Mouse (Mus musculus) cerebellum, postnatal 10 days (tissue): ENCODE measurements around the gene Nop16.

Source experiments
- DNase-seq, 2 experiments: peaks; one replicate each; pipeline ENCODE4 v3.0.0; 2021; ENCODE audit warnings: mixed read lengths in 2 of 2

Nop16 gene

DNA sequence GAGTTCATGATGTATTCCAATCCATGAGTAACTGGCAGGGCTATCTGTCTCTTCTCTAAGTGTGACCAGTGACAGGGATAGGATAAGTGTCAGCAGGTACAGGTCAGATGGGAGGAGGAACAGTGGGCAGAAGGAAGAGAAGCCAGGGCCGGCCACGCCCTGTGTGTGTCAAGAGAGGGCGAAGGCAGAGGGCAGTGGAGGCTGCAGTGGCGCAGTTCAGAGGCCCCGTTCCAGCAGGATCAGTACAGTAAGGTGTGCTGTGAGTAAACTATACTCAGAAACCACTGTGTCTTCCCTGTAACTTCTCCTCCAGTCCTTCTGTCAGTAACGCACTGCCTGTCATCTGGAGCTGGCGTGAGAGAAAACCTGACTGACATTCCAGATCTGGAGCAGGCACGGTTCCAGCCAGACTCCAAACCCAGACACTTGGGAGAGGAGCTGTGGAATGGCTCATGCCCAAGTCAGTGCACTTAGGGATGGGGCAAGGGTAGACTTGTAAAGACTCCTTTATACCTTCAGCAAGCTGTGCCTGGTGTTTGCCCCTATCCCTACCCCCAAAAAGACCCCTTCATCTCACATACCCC is 6.3 kb upstream of the Nop16 start:
- no peak for DNase-seq

DNA sequence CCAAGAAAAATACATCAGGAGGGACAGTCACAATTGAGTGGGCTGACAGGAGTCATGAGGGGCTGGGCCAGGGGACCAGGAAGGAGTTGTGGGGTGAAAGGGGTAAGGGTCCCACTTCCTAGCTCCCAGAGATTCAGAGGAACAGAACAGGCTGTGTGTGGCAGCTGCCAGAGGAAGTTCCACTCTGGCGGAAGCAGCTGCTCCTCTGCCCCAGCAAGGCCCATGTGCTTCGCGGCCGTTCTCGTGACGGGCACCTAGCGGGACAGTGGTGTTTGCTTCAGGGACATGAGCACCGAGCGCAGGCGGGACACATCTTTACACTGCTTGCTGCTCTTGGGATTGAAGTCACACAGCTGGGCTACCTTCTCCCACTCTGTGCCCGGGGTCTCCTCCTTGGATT is 3.7 kb upstream of the Nop16 start:
- DNase-seq: no peak

GRCm38 (mm10) chr13:54591776-54592356 is 2.0 kb upstream of the Nop16 start:
- no peak for DNase-seq

- DNase-seq: no peak
These were observed 385 bp downstream of the Nop16 start for GRCm38 (mm10) chr13:54589414-54589995.

DNA sequence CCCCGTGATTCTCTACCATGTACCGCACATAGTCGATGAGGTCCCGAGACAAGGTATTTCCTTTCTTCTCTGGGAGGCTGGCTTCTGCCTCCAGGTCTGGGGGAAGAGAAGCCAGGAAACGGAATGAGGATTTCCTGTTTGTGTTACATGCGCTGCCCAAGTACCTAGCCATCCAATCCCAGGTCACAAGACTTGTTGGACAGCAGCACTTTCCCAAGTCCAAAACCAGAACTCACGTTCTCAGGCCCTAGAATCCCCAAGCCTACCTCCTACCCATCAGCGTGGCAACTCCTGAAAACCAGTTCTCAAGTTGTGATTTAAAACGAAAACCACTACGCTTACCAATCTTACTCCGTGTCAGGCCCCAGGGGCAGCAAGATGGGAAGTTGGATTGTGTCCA is 4.1 kb downstream of the Nop16 start:
- no peak for DNase-seq

DNA sequence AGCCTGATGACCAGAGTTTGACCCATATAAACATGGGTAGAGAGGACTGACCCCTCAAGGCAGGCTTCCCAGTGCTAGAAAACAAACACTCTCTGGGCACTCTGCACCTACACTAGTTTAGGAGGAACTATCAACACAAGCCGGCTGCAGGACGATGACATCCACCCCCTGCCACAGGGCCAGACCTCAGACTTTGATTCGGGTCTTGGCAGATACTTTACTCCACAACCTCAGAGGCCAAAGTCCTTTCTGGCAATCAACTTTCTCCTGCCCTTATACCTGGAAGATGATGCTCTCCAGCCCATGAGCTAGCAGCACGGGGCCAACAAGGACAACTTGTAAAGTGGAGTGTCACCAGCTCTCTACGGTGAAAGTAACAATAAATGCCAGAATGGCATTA is 7.0 kb downstream of the Nop16 start:
- DNase-seq: no peak

DNA sequence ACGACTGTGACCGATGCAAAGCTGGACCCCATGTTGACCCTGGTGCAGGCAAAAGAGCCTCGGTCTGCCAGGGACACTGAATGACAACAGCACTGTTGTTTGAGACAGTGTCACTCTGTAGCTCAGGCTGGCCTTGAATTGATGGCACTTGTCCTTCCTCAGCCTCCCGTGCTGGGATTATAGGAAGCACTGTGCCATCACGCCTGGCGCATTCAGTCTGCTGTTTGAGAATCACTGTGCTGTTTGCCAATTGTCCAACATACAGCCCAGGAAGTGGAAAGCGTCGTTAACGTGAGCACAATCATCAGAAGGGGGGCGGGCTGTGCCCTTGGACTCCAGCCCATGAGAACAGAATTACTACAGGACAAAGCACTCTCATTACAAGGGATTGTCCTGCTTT is 7.8 kb downstream of the Nop16 start:
- DNase-seq: no peak

GRCm38 (mm10) chr13:54581385-54581784 is 8.5 kb downstream of the Nop16 start:
- no peak for DNase-seq

- DNase-seq: no peak
These were observed 12.0 kb downstream of the Nop16 start for GRCm38 (mm10) chr13:54577652-54578507.

DNA sequence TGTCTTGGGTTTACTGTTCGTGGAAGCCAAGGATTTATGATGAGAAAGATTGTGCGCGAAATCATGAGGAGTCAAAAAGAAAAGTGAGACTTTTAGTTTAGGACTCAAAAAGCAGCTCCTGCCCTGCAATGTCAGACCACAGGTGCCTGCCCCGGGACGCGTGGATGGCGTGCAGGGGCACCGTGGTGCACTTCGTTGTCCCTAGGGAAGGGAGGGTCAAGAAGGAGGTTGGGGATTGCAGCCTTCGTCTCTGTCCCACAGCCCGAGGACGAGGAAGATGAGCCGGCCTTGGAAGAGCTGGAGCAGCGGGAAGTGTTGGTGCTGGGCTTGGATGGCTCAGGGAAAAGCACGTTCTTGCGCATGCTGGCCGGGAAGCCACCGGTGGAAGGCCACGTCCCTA is 14.4 kb downstream of the Nop16 start:
- DNase-seq: peak in 1 of 2 experiments; percentile 30

DNA sequence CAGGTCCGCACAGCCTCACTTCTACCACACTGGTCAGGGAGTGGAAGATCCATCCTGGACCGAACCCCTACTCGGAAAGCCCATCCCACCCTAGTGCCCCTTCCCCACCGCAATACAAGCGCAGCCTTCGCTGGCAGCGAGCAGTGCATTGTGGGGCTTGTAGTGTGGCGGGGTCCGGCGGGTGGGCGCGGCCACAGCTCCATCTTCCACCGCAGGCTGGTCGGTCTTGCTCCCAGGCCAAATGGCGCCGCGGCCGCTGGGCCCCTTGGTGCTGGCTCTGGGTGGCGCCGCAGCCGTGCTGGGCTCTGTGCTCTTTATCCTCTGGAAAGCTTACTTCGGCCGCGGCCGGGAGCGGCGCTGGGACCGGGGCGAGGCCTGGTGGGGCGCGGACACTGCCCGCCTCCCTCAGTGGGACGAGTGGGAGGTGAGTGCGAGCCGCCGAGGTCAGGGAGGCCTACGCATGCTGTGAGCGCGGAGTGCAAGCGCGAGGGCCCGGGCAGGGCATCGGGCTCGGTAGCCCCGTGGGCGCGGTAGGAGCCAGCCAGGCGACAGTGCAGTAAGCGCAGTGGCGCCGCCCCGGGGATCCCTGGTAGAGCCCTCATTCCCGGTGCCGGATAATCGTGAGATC is 14.9 kb downstream of the Nop16 start, which contains the start of gene Arl10:
Gene Arl10, plus strand, starts transcription at position 162 of the 628 bp plus-strand sequence.
- peak; percentile 88 to 92 for DNase-seq

DNA sequence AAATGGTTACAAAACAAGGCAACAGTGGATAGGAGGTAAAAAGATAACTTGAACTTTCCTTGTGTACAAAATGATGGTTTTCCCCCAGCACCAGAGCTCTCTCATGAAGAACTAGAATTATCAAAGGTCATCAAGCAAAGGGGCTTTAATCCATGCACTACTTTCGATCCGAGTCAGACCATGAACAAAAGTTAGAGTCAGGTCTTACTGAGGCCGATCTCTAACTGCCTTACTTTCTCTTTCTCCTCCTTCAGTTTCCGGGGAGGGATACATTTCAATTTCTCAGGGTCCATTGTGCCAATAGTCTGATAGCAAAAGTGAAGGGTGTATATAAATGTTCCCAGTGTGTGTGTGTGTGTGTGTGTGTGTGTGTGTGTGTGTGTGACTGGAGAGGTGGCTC is 17.3 kb downstream of the Nop16 start:
- no peak for DNase-seq

- DNase-seq: peak; percentile 57 to 70
These were observed 18.3 kb downstream of the Nop16 start for GRCm38 (mm10) chr13:54571637-54572036.

- no peak for DNase-seq
These were observed 19.2 kb downstream of the Nop16 start for GRCm38 (mm10) chr13:54570736-54571135.

DNA sequence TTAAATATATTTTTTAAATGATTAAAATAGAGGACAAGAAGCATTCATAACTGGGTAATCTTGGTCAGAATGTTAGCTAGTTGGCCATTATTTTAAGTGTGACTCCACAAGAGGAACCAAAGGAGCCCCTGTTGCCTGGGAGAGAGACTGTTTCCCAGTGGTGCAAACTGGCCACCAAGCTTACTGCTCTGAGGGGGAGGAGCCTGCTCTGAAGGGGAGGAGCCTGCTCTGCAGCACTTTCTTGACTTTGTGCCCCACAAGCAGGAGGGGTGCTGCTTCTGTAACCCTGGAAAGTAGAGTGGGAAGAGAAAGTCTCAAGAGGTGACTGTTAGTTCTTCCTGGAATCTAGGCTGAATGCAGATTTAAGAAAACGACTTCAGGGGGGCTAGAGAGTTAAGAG is 20.6 kb downstream of the Nop16 start:
- DNase-seq: no peak

DNA sequence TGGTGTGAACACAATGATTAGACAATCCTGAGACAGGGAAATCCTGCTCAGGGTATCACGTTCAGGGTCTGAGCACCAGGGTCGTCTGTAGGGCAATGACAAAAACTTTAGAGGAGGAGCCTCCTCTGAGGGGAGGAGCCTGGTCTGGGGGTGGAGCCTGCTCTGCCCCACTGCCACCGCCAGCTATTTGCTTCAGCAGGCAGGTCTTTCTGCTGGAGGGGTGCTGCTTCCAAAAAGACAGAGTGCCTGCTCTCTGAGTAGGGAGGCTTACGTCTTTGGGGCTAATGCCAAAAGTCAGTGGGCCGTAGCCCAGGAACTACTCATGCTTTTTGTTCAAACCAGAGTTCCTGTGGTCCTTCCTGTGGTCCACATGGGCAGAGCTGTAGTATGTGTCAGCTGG is 21.5 kb downstream of the Nop16 start:
- no peak for DNase-seq

- DNase-seq: peak; percentile 81 to 83
These were observed 24.1 kb downstream of the Nop16 start for GRCm38 (mm10) chr13:54565594-54566345.

- peak; percentile 98 for DNase-seq
These were observed 24.7 kb downstream of the Nop16 start, which contains the start of gene 4833439L19Rik for GRCm38 (mm10) chr13:54565201-54565581. Gene 4833439L19Rik (minus strand): TSS chr13:54565435.

DNA sequence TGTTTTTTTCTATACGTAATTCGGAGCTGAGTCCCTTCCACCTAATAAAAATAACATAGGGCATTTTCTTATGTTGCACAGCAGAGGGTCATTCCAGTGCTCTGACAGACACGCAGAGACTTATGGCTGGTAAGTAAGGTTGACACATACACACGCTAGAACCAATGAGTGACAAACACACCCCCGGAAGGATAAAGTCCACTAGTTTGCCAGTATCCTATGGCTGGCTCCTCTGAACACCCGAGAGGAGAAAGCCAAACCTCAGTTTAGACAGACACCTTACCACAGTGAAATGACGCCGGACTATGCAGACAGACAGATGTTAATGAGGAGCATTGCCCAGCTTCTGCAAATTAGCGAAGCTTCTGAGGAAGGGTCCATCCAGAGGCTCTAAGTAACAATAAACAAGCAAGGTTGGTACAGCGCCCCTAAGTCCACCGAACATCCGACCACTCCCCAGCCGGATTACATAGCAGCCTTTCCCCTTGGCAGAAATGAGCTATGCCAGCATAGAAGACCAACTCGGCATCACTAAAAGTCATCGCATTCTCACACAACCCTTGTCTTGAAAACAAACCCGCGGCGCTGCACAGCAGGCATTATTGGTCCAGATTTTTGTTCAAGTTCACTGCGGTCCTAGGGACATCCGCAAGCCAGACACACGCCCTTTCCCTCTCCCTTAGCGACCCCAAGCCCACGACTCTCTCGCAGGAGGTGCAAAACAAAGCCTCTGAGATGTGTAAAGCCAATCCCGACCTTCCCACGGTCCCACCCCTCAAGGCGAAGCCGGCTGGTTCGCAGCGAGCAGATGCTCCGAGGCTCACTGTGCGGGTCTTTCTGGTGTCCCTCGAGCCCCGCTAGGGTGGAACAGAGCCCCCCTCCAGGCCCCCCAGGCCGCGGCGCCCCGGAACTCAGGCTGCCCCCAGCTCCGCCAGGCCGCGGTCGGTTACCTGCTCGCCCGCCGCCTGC is 25.4 kb downstream of the Nop16 start:
- DNase-seq: no peak

- no peak for DNase-seq
These were observed 27.3 kb downstream of the Nop16 start for GRCm38 (mm10) chr13:54562562-54562961.

DNA sequence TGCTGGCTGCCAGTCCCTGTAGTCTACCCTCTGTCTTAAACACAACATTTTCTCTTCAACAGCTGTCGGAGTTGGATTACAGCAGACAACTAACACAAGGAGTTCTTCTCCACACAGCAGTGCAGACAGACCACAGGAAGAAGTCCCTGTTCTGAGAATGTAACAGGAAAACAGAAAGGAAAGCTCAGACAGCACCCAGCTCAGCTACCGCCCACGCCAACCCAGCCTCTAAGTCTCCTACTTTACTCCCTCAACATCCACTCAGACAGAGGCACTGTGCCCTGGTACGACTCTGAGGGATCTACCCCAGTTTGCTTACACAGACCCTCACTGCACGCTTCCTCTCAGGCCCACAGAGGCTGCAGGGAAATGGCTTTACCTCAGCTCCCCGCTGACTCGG is 29.3 kb downstream of the Nop16 start:
- no peak for DNase-seq
